Mouse (Mus musculus) embryonic facial prominence, embryonic 15.5 days (tissue): ENCODE results near the gene Oxct2a. TPM values are rescaled to one million over a fixed set of nuclear protein-coding genes. Genes with fewer than 3 reads are reported as not detected.
"Not testable (repeated sequence)": the region's sequence is repeated elsewhere in the genome, so short reads cannot be mapped to it uniquely, and the experiment has no call there.

Source experiments
- ATAC-seq: fragments of 200-750 bp; cut with Nextera tagmentation; 2 replicates; pipeline ENCODE4 v1.8.0; 2017; ENCODE audit warnings: low read depth, moderate TSS enrichment; ENCODE audit not compliant: insufficient number of reproducible peaks, low FRiP score, low TSS enrichment
- H3K27ac ChIP-seq: fragments of 300-500 bp; sonication (generic); replicated peaks from 2 replicates; pipeline ENCODE4 v1.5.1; 2015; ENCODE audit warnings: mild to moderate bottlenecking, inconsistent platforms
- H3K27me3 ChIP-seq: fragments of 300-500 bp; sonication (generic); 2 replicates; pipeline ENCODE4 v1.6.1; 2015; ENCODE audit warnings: inconsistent platforms
- H3K36me3 ChIP-seq: fragments of 300-500 bp; sonication (generic); 2 replicates; pipeline ENCODE4 v1.6.1; 2015; ENCODE audit warnings: mild to moderate bottlenecking, inconsistent platforms
- H3K4me1 ChIP-seq: fragments of 300-500 bp; sonication (generic); 2 replicates; pipeline ENCODE4 v1.6.1; 2015; ENCODE audit warnings: inconsistent platforms
- H3K4me2 ChIP-seq: fragments of 300-500 bp; sonication (generic); replicated peaks from 2 replicates; pipeline ENCODE4 v1.6.1; 2015; ENCODE audit warnings: mild to moderate bottlenecking, inconsistent platforms
- H3K4me3 ChIP-seq: fragments of 300-500 bp; sonication (generic); replicated peaks from 2 replicates; pipeline ENCODE4 v1.5.1; 2015; ENCODE audit warnings: mild to moderate bottlenecking, inconsistent platforms
- H3K9ac ChIP-seq: fragments of 300-500 bp; sonication (generic); 2 replicates; pipeline ENCODE4 v1.6.1; 2015; ENCODE audit warnings: inconsistent platforms
- H3K9me3 ChIP-seq: fragments of 300-500 bp; sonication (generic); replicated peaks from 2 replicates; pipeline ENCODE4 v1.6.1; 2016; ENCODE audit warnings: inconsistent platforms
- WGBS: fragments of 180-500 bp; shearing (Covaris S2); methylation state at CpG from one replicate; pipeline ENCODE4 v1.1.7; 2015; 5-methylcytosine and 5-hydroxymethylcytosine counted together
- polyA plus RNA-seq: library from polyadenylated mRNA; unstranded; fragments of >200 nt; fragmentation: Nextera tagmentation; extraction: Ambion mirVana; gene quantifications from 2 replicates; pipeline ENCODE4 v1.2.1, GENCODE M21; 2015

Gene Oxct2a
- polyA plus RNA-seq, 1 experiment from 2014 or later = 0.21 TPM

DNA sequence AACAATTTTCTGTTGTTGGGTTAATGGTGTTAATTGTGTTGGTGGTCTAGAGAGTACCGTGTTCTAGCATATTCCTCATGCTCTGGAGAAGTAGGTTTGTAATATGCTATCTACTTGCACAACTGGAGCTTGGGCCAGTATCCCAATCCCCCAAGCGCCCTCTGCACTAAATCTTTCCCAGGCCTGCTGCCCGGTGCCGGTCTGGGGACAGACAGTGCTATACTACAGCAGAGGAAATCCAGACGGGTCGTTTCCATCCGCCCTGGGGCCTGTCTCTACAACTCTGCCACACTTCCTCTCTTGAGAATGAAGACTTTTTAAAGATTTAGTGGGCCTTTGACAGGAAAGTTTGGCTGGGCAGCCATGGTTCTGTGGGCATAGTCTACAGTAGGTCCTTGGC is 30.4 kb downstream of the Oxct2a start:
- no peaks in the 10 kb centered on the region for H3K27me3 ChIP-seq
- peaks cover 93% of the 10 kb centered on the region for H3K36me3 ChIP-seq
- no peaks in the 10 kb centered on the region for H3K4me1 ChIP-seq
- no peak overlapping the region for H3K4me3 ChIP-seq
- no peak overlapping the region for H3K27ac ChIP-seq
- H3K4me2 ChIP-seq = no peak overlapping the region
- no peak overlapping the region for H3K9ac ChIP-seq
- ATAC-seq = no peak
- 58% methylated on average over 7 of the region's 7 CpGs for WGBS
- no peaks in the 10 kb centered on the region for H3K9me3 ChIP-seq

DNA sequence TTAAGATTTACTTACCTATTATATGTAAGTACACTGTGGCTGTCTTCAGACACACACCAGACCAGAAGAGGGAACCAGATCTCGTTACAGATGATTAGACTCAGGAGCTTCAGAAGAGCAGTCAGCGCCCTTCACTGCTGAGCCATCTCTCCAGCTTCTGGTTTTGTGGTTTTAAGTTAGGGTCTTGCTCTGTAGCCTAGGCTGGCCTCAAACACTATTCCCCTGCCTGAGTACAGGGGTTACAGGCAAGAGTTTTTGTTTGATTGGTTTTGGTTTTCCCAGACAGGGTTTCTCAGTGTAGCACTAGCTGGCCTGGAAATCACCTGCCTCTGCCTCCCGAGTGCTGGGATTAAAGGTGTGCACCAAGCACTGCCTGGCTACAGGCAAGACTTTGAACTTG is 31.0 kb downstream of the Oxct2a start:
- WGBS = 74% methylated on average over 3 of the region's 3 CpGs
- H3K27ac ChIP-seq = no peak overlapping the region
- no peak overlapping the region for H3K9ac ChIP-seq
- H3K36me3 ChIP-seq = peaks cover 92% of the 10 kb centered on the region
- H3K4me3 ChIP-seq = no peak overlapping the region
- H3K4me2 ChIP-seq = no peak overlapping the region
- ATAC-seq = no peak
- no peaks in the 10 kb centered on the region for H3K4me1 ChIP-seq
- H3K27me3 ChIP-seq = no peaks in the 10 kb centered on the region
- H3K9me3 ChIP-seq = no peaks in the 10 kb centered on the region

- no peak overlapping the region for H3K9ac ChIP-seq
- WGBS = 77% methylated on average over 12 of the region's 12 CpGs
- no peak for ATAC-seq
- H3K27ac ChIP-seq = no peak overlapping the region
- no peaks in the 10 kb centered on the region for H3K9me3 ChIP-seq
- H3K4me1 ChIP-seq = peaks cover 26% of the 10 kb centered on the region
- H3K4me3 ChIP-seq = no peak overlapping the region
- H3K36me3 ChIP-seq = peaks cover 68% of the 10 kb centered on the region
- H3K4me2 ChIP-seq = no peak overlapping the region
- H3K27me3 ChIP-seq = no peaks in the 10 kb centered on the region
Measured at GRCm38 (mm10) chr4:123289038-123289437, 34.4 kb downstream of the Oxct2a start.

- Histone ChIP-seq H3K27ac (no peak overlapping the region), H3K36me3 (peaks cover 46% of the 10 kb centered on the region), H3K4me3 (no peak overlapping the region), H3K4me2 (no peak overlapping the region), H3K9me3 (no peaks in the 10 kb centered on the region), H3K9ac (no peak overlapping the region), H3K27me3 (no peaks in the 10 kb centered on the region), H3K4me1 (peaks cover 29% of the 10 kb centered on the region)
- ATAC-seq = no peak
- WGBS = 88% methylated on average over 2 of the region's 2 CpGs
Measured at GRCm38 (mm10) chr4:123286790-123287189, 36.6 kb downstream of the Oxct2a start.

DNA sequence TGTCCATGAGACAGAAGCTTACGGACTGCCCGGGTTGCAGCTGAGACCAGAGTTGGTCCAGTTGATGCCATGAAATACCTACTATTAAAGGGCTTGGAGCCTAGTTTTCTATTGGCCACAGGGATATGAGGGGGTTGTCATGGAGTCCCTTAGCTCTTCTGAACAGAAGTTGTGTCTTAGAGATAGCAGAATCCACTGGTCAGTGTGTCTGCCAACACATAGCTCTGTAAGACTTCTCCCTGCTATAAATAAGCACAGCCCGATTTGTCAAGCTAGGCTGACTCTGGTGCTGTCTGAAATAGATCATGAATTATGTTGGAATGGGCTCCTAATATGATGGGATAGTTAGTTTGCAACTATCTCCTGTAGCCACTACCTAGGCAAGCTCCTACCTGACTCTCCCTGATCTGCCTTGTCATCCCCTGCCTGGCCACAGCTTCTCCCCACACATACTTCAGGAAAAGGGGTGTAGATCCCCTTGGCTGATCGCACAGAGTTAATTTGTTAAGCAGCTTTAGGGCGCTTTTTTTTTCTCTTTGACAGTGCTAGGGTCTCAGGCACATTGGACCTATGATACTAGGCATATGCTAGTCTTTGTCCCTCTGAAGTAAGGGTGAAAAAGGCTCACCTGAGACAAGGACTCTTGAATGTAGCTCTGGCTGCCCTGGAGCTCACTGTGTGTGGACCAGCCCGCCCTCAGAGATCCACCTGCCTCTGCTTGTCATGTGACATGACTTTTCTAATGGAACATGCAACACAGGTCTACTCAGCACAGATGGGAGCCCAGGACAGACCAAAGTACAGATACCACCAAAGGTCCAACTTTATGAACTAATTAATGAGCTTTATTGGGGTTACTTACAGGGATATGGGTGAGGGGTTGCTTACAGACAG is 38.5 kb downstream of the Oxct2a start:
- WGBS = 72% methylated on average over 6 of the region's 6 CpGs
- H3K36me3 ChIP-seq = peaks cover 32% of the 10 kb centered on the region
- no peaks in the 10 kb centered on the region for H3K9me3 ChIP-seq
- H3K4me3 ChIP-seq = peak overlapping the region; percentile 60
- H3K4me2 ChIP-seq = peak overlapping the region; percentile 74
- no peaks in the 10 kb centered on the region for H3K27me3 ChIP-seq
- no peak overlapping the region for H3K9ac ChIP-seq
- ATAC-seq = no peak
- peaks cover 29% of the 10 kb centered on the region for H3K4me1 ChIP-seq
- no peak overlapping the region; the same call in 1 of the 2 replicates for H3K27ac ChIP-seq

DNA sequence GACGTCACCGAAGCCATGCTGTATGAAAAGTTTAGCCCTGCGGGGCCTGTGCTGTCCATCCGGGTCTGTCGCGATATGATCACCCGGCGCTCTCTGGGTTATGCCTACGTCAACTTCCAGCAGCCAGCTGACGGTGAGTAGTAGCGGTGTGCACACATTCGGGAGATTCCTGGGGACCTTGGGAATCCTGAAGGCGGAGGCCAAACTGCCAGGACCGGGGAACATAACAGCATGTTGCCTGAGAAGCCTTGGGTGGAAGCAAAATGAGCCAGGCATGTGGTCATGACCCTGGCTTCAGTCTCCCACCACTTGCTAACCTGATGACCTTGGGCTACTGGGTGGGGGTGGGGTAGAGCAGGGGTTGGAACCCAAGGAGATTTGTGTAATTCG is 39.8 kb downstream of the Oxct2a start:
- Histone ChIP-seq H3K4me3 (peak overlapping the region; percentile 60), H3K4me1 (peaks cover 29% of the 10 kb centered on the region), H3K9ac (peak overlapping the region; percentile 19), H3K36me3 (peaks cover 19% of the 10 kb centered on the region), H3K4me2 (peak overlapping the region; percentile 74)
- not testable (repeated sequence) for H3K9me3 ChIP-seq, H3K27me3 ChIP-seq, H3K27ac ChIP-seq, ATAC-seq
- WGBS = under 1% methylated on average over 15 of the region's 15 CpGs

DNA sequence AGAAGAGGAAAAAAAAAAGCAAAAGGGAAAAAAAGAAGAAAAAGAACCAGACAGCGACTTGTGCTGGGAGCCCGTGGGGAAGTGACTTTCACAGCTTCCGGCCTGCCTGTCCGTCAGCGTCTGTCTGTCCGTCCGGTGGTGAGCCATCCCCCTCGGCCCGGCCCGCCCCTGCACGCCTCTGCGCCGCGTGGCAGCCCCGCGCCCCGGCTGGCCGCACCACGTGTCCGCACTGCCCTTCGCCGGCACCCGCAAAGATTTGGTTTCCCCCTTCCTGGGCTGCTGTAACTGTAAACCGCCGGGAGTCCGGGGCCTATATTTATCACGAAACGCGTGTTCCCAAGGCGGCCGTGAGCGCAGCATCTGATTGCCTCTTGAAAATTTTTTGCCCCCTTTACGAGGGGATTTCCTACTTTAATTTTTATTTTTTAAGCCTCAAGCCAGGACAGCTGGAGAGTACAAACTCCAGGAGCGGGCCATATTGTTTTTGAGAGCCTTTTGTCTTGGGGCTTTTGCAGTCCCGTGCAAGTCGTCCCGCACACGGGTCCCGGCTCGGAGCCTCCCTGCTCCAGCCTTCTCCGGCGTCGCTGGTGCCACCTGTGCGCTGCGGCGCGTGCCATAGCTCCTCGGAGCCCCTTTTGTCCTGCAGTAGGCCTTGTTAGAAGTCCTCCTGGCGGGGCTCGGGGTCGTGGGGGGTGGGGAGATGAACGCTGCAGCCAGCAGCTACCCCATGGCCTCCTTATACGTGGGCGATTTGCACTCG is 40.3 kb downstream of the Oxct2a start:
- not testable (repeated sequence) for H3K9me3 ChIP-seq, H3K27ac ChIP-seq, H3K27me3 ChIP-seq
- peaks cover 13% of the 10 kb centered on the region for H3K36me3 ChIP-seq
- peak overlapping the region; percentile 74 for H3K4me2 ChIP-seq
- H3K9ac ChIP-seq = peak overlapping the region; percentile 31
- peaks cover 29% of the 10 kb centered on the region for H3K4me1 ChIP-seq
- 0 out of 2 replicates have a peak, but pooled peaks have one; percentile 40 for ATAC-seq
- peak overlapping the region; percentile 60 for H3K4me3 ChIP-seq
- WGBS = under 1% methylated on average over 43 of the region's 55 CpGs

GRCm38 (mm10) chr4:123282500-123282899 is 40.9 kb downstream of the Oxct2a start:
- peak overlapping the region; percentile 66; the same call in 1 of the 2 replicates for H3K27ac ChIP-seq
- peaks cover 9% of the 10 kb centered on the region for H3K36me3 ChIP-seq
- no peaks in the 10 kb centered on the region for H3K9me3 ChIP-seq
- peak overlapping the region; percentile 60 for H3K4me3 ChIP-seq
- peaks cover 29% of the 10 kb centered on the region for H3K4me1 ChIP-seq
- no peaks in the 10 kb centered on the region for H3K27me3 ChIP-seq
- H3K4me2 ChIP-seq = peak overlapping the region; percentile 74
- H3K9ac ChIP-seq = peak overlapping the region; percentile 31; the same call in 1 of the 2 replicates
- ATAC-seq = peak; percentile 90
- WGBS = under 1% methylated on average over 25 of the region's 25 CpGs

DNA sequence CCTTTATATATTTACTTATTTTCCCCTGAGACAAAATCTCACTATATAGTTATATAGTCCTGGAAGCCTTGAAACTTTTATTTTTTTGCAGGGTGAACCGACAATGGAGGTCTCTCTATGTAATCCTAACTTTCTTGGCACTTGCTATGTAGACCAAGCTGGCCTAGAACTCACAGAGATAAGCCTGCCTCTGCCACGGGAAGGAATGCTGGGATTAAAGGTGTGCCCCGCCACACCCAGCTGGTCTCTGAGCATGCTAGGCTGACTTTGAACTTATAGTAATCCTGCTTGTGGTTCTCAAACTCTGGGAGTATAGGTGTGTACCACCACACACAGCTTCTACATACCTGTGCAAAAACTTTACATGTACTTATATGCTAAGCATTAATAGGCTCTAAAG is 43.3 kb downstream of the Oxct2a start:
- 67% methylated on average over 3 of the region's 3 CpGs for WGBS

More for the DNA sequence above, 43.3 kb downstream of the Oxct2a start:
- Histone ChIP-seq H3K27me3 (no peaks in the 10 kb centered on the region), H3K9me3 (no peaks in the 10 kb centered on the region), H3K4me3 (no peak overlapping the region), H3K4me2 (no peak overlapping the region), H3K27ac (no peak overlapping the region), H3K4me1 (peaks cover 14% of the 10 kb centered on the region), H3K36me3 (no peaks in the 10 kb centered on the region), H3K9ac (no peak overlapping the region)
- ATAC-seq = no peak
